Mouse (Mus musculus): ENCODE results near the gene Spry2. TPM values are rescaled to one million over a fixed set of nuclear protein-coding genes. Genes with fewer than 3 reads are reported as not detected.

The Spry2 gene
- total and polyA plus RNA-seq, 2 experiments from 2014 or later, result 24.3 to 38.1 TPM

DNA sequence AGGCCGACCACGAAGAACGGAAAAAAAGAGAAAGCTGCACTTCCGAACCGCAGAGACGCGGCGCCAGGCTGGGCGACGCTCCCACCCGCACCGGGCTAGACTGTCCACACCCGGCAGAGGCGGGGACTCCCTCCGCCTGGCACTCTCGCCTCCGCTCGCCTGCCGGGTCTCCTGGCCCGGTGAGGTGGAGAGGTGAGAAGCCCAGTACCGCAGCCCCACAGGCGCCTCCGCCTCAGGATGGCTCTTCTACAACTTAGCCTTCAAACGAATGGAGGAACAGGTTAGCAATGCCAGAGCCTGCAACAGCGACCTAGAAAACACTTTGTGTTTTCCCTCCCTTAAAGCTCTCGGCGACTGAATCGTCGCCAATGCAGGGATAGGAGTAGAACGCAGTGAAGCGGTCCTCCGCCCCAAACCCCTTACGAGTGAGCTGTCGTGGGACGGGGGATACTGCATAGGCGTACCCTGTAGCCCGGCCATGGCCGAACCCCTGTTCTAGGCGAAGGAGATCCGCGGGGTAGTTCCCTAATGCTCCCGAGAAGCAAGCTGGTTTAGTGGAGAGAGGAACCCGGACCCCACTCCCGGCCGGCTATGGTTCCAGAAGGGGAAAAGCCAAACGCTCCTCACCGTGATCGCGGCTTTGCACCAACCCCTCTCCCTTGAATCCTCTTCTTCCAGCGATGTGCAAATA is 513 bp downstream of the Spry2 start:
- Histone ChIP-seq H3K36me3 (ENCODE audit: insufficient read depth, low read length) (no peaks in the 10 kb centered on the region), H3K27ac (ENCODE audit: low read depth, low read length) (peak overlapping the region; percentile 90), H3K9ac (replicated peaks; ENCODE audit: low read length, poor library complexity, severe bottlenecking) (peak overlapping the region; percentile 81), H3K4me1 (ENCODE audit: insufficient read depth, low read length) (peaks cover 2% of the 10 kb centered on the region; the same call in 1 of the 2 replicates), H3K9me3 (ENCODE audit: low read length) (no peaks in the 10 kb centered on the region), H3K4me3 (ENCODE audit: low read depth, low read length) (peak overlapping the region; percentile 81), H3K27me3 (ENCODE audit: insufficient read depth, low read length) (no peaks in the 10 kb centered on the region), H3K4me2 (ENCODE audit: low read depth, low read length, poor library complexity, severe bottlenecking) (peak overlapping the region; percentile 95)
- no peak for TF ChIP-seq CTCF (IDR thresholded peaks at IDR 0.05)
- ATAC-seq (ENCODE audit: low FRiP score) (no peak), DNase-seq (ENCODE audit: low spot score) (peak; percentile 28)
- WGBS, result 0% methylated on average over 50 of the region's 50 CpGs

DNA sequence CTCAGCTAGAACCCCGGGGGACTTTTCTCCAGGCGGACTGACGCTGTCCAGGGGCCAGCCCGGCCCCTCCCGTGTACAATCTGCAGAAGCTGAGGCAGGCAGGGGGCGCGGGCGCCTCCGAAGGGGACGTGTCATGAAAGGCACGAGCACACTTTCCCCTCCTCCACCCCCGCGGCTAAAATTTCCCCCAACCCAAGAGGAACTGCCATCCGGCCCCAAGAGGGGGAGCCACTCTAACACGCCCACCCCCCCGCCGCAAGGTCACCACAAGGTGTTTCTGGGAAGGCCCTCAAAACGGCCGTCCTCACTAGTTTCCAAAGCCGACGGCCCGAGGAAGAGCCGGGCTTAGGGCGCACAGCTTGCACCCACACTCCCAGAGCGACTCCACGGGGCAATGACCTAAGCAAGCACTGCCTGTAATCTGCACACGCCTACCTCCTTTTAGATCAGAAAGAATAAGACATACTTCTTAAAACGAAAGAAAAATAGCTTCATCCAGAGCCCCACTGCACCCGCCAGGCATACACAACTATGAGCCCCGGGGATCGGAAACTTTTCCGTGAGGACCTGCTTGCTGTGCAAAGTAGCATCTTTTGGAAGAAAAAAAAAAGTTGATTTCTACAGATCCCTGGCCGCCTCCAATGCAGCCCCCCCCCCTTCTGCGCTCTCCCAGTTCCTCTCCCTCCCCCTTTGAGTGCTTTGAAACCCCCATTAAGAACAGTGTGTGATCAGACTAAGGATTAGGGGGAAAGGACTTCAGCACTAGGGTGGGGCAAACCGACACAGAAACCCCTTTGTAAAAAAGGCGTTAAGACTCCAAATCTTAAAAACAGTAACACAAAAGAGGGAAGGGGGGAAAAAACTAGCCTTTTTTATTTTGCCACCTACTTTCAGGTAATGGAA is 1.4 kb downstream of the Spry2 start:
- peak overlapping the region; percentile 81 for H3K9ac ChIP-seq (replicated peaks; ENCODE audit: low read length, poor library complexity, severe bottlenecking)
- H3K4me3 ChIP-seq (ENCODE audit: low read depth, low read length), result peak overlapping the region; percentile 81
- H3K36me3 ChIP-seq (ENCODE audit: insufficient read depth, low read length), result no peaks in the 10 kb centered on the region
- H3K9me3 ChIP-seq (ENCODE audit: low read length), result no peaks in the 10 kb centered on the region
- peak overlapping the region; percentile 95 for H3K4me2 ChIP-seq (ENCODE audit: low read depth, low read length, poor library complexity, severe bottlenecking)
- H3K27ac ChIP-seq (ENCODE audit: low read depth, low read length), result peak overlapping the region; percentile 90
- peak; percentile 29 for TF ChIP-seq CTCF (IDR thresholded peaks at IDR 0.05)
- peak; percentile 64 for DNase-seq (ENCODE audit: low spot score)
- 0% methylated on average over 36 of the region's 36 CpGs for WGBS
- H3K4me1 ChIP-seq (ENCODE audit: insufficient read depth, low read length), result peaks cover 2% of the 10 kb centered on the region; the same call in 1 of the 2 replicates
- ATAC-seq (ENCODE audit: low FRiP score), result no peak
- no peaks in the 10 kb centered on the region for H3K27me3 ChIP-seq (ENCODE audit: insufficient read depth, low read length)

DNA sequence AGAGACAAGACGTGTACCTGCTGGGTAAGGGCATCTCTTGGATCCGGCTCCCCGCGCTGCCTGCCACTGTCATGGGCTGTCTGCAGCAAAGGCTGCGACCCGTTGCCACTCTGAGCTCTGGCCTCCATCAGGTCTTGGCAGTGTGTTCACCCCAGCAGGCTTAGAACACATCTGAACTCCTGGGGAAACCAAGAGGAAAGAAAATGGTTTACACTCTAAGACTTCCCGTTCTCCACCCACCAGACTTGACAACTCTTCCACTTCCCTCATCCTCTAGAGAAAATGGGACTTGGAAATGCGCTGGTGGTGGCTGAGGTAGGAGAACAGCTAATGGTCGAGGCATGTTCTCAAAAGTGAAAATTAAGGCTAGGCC is 3.0 kb downstream of the Spry2 start:
- peak overlapping the region; percentile 95 for H3K4me2 ChIP-seq (ENCODE audit: low read depth, low read length, poor library complexity, severe bottlenecking)
- DNase-seq (ENCODE audit: low spot score) (peak; percentile 38), ATAC-seq (ENCODE audit: low FRiP score) (no peak)
- no peak for TF ChIP-seq CTCF (IDR thresholded peaks at IDR 0.05)
- no peaks in the 10 kb centered on the region for H3K27me3 ChIP-seq (ENCODE audit: insufficient read depth, low read length)
- H3K36me3 ChIP-seq (ENCODE audit: insufficient read depth, low read length), result no peaks in the 10 kb centered on the region
- no peak overlapping the region; the same call in 1 of the 2 replicates for H3K27ac ChIP-seq (ENCODE audit: low read depth, low read length)
- H3K4me3 ChIP-seq (ENCODE audit: low read depth, low read length), result peak overlapping the region; percentile 81
- peaks cover 2% of the 10 kb centered on the region; the same call in 1 of the 2 replicates for H3K4me1 ChIP-seq (ENCODE audit: insufficient read depth, low read length)
- peak overlapping the region; percentile 81 for H3K9ac ChIP-seq (replicated peaks; ENCODE audit: low read length, poor library complexity, severe bottlenecking)
- 26% methylated on average over 9 of the region's 9 CpGs for WGBS
- H3K9me3 ChIP-seq (ENCODE audit: low read length), result no peaks in the 10 kb centered on the region

DNA sequence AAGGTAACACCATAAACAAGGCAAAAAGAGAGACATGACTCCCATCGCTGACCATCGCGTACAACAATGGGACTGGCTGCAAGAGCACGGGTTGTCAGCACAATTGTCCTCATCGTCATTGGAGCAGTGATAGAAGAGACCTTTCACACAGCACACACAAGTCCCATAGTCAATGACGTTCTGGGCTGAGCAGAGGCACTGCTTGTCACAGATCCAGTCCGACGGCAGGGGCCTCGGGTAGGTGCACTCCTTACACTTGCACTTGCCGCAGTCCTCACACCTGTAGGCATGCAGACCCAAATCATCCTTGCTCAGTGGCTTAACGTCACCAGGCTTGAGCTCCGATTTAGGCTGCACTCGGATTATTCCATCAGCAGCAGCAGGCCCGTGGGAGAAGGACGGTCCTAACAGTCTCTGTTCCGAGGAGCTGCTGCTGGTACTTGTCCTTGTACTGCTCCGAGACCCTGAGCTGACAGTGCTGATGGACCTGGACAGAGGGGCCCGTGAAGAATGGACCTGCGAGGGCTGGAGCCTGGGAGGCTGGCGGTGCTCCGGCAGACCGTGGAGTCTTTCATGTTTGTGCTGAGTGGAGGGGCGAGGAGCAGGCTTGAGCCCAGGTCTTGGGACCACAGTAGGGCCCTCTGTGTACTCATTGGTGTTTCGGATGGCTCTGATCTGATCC is 3.5 kb downstream of the Spry2 start:
- no peak for TF ChIP-seq CTCF (IDR thresholded peaks at IDR 0.05)
- peak overlapping the region; percentile 81 for H3K4me3 ChIP-seq (ENCODE audit: low read depth, low read length)
- H3K27ac ChIP-seq (ENCODE audit: low read depth, low read length), result no peak overlapping the region; the same call in 1 of the 2 replicates
- peak overlapping the region; percentile 81 for H3K9ac ChIP-seq (replicated peaks; ENCODE audit: low read length, poor library complexity, severe bottlenecking)
- no peaks in the 10 kb centered on the region for H3K9me3 ChIP-seq (ENCODE audit: low read length)
- ATAC-seq (ENCODE audit: low FRiP score) (no peak), DNase-seq (ENCODE audit: low spot score) (peak; percentile 42)
- peaks cover 2% of the 10 kb centered on the region; the same call in 1 of the 2 replicates for H3K4me1 ChIP-seq (ENCODE audit: insufficient read depth, low read length)
- H3K36me3 ChIP-seq (ENCODE audit: insufficient read depth, low read length), result no peaks in the 10 kb centered on the region
- H3K27me3 ChIP-seq (ENCODE audit: insufficient read depth, low read length), result no peaks in the 10 kb centered on the region
- WGBS, result 28% methylated on average over 24 of the region's 24 CpGs
- peak overlapping the region; percentile 95 for H3K4me2 ChIP-seq (ENCODE audit: low read depth, low read length, poor library complexity, severe bottlenecking)

DNA sequence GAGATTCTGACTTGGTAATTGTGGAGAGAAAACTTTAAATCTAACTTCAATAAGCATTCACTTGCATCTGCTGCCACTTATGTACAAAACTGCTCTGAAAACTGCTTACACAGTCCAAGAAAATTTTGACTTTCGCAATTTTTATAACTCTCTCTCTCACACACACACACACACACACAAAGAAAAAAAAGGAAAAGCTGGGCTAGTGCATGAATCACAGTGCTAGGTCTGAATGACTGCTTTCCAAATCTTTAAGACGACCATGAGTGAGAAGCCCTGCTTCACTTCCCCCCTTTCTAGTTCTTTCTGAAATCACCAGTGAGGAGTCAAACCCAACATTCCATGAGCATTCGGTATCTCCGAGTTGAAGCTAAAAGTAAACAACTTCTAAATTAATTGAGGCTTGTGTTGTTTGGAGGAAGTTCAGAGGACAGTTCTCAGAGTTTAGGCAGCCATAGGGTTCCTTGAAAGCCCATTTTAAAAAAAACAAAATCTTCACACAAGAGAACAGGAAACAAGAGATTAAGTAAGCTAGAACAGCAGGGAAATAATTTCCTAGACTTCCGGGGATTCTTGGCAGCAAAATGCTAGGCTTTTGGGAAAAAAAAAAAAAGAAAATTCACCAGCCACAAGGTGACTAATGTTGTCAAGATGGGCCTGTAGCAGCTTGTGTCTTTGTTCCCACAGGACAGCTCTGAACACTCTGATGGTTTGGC is 5.9 kb downstream of the Spry2 start:
- DNase-seq (ENCODE audit: low spot score) (peak; percentile 15), ATAC-seq (ENCODE audit: low FRiP score) (no peak)
- no peaks in the 10 kb centered on the region for H3K36me3 ChIP-seq (ENCODE audit: insufficient read depth, low read length)
- H3K9me3 ChIP-seq (ENCODE audit: low read length), result no peaks in the 10 kb centered on the region
- no peak overlapping the region for H3K27ac ChIP-seq (ENCODE audit: low read depth, low read length)
- peaks cover 2% of the 10 kb centered on the region; the same call in 1 of the 2 replicates for H3K4me1 ChIP-seq (ENCODE audit: insufficient read depth, low read length)
- no peak overlapping the region for H3K4me3 ChIP-seq (ENCODE audit: low read depth, low read length)
- H3K9ac ChIP-seq (replicated peaks; ENCODE audit: low read length, poor library complexity, severe bottlenecking), result no peak overlapping the region
- whole genome bisulfite sequencing, result 52% methylated on average over 5 of the region's 5 CpGs
- TF ChIP-seq CTCF (IDR thresholded peaks at IDR 0.05), result no peak
- no peaks in the 10 kb centered on the region for H3K27me3 ChIP-seq (ENCODE audit: insufficient read depth, low read length)
- no peak overlapping the region for H3K4me2 ChIP-seq (ENCODE audit: low read depth, low read length, poor library complexity, severe bottlenecking)
